Mouse (Mus musculus) lung, adult 2 months (tissue): ENCODE measurements around the gene Acoxl. TPM values are rescaled to one million over a fixed set of nuclear protein-coding genes. Genes with fewer than 3 reads are reported as not detected.

Source experiments
- DNase-seq: peaks from one replicate; pipeline ENCODE4 v3.0.0; 2022
- H3K4me1 ChIP-seq: fragments of 200-500 bp; 2 replicates; pipeline ENCODE4 v1.6.1; 2011; ENCODE audit warnings: low read length; ENCODE audit not compliant: control insufficient read depth, insufficient read depth
- H3K4me3 ChIP-seq: fragments of 200-500 bp; replicated peaks from 2 replicates; pipeline ENCODE3; 2011; ENCODE audit warnings: low read depth, mild to moderate bottlenecking, control low read depth, low read length; ENCODE audit errors: extremely low read depth
- CTCF ChIP-seq: fragments of 200-500 bp; IDR thresholded peaks from 2 replicates; pipeline ENCODE4 v1.5.1; 2011; ENCODE audit warnings: mild to moderate bottlenecking, low read length, control low read depth; ENCODE audit not compliant: insufficient read depth
- POLR2A ChIP-seq: fragments of 200-500 bp; IDR thresholded peaks from 2 replicates; pipeline ENCODE4 v1.6.1; 2011; ENCODE audit warnings: low read depth, mild to moderate bottlenecking, control low read depth, low read length, borderline replicate concordance; ENCODE audit errors: extremely low read depth
- WGBS: fragments of 180-500 bp; shearing (Covaris S2); methylation state at CpG from one replicate; pipeline ENCODE4 v1.1.7; 2018; 5-methylcytosine and 5-hydroxymethylcytosine counted together
- polyA plus RNA-seq: library from polyadenylated mRNA; depleted of rRNA; stranded (reverse); fragments of >200 nt; gene quantifications from 2 replicates; pipeline ENCODE4 v1.2.3, GENCODE M21; 2012

The Acoxl gene
- polyA plus RNA-seq, 1 experiment = 52.4 TPM

- DNase-seq = no peak
- no peak for TF ChIP-seq CTCF
- no peak for TF ChIP-seq POLR2A
- Histone ChIP-seq H3K4me3 (no peak overlapping the region), H3K4me1 (no peaks in the 10 kb centered on the region)
- WGBS = 82% methylated on average over 2 of the region's 2 CpGs
Measured at GRCm38 (mm10) chr2:128065576-128065975, 226.9 kb downstream of the Acoxl start.

DNA sequence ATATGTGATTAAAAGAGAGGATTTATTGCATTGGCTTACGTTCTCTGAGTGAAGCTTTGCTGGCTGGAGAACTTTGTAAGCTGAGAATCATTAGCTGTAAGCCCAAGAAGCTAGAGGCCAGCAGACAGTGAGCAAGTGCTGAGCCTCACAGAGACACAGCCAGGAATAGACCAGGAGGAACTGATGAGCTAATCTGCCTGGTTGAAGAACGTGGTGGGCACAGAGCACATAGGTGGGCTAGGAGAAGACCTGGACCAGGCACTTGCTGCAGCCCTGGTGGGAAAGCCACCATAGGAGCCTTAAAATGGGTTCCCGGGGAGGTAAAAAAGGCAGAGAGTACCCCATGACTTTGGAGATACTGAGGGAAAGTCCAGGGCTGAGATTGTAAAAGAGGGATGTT, 228.5 kb downstream of the Acoxl start:
- WGBS = 86% methylated on average over 3 of the region's 3 CpGs
- Histone ChIP-seq H3K4me3 (no peak overlapping the region), H3K4me1 (no peaks in the 10 kb centered on the region)
- no peak for TF ChIP-seq CTCF
- TF ChIP-seq POLR2A = no peak
- no peak for DNase-seq

GRCm38 (mm10) chr2:128067596-128067995, 228.9 kb downstream of the Acoxl start:
- WGBS = 89% methylated on average over 7 of the region's 7 CpGs
- no peak for DNase-seq
- TF ChIP-seq POLR2A = no peak
- no peak for TF ChIP-seq CTCF
- Histone ChIP-seq H3K4me1 (no peaks in the 10 kb centered on the region), H3K4me3 (no peak overlapping the region)

DNA sequence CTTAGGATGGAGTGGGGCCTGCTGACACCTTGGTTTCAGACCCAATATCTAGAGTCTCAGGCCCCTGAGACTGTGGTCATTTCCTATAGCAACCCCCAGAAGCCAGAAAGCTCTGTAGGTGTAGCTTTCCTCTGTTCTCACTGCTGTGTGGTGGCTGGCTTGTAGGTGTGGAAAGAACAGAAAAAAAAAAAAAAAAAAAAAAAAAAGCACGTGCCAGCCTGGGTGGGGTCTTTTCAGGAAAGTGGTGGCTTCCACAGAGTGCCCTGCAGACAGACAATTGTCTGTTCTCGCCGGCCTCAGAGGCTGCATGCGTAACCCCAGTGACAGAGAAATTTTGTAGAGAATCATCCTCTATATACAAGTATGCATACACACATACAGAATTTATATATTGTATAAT, 229.5 kb downstream of the Acoxl start:
- no peak for DNase-seq
- WGBS = 63% methylated on average over 4 of the region's 4 CpGs
- Histone ChIP-seq H3K4me3 (no peak overlapping the region), H3K4me1 (no peaks in the 10 kb centered on the region)
- TF ChIP-seq POLR2A (no peak), CTCF (no peak)

DNA sequence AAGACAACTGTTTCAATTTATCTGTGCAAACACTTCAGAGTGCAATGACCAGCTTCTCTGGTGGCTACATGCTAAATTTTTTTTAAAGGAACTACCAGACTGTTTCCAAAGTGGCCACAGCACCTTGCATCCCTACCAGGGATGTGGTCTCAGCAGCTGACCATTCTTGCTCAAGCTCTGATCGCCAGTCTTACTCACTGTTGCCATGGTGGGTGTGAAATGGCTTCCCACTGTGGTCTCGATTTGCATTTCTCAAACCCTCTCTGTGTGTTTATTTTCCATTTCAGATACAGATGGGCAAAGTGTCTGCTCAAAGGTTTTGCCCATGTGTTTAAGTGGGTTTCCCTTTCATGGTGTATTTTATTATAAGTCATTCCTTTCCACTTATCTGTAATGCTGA, 230.3 kb downstream of the Acoxl start:
- H3K4me3 ChIP-seq = no peak overlapping the region
- 54% methylated on average over 2 of the region's 2 CpGs for WGBS
- TF ChIP-seq POLR2A (no peak), CTCF (no peak)

DNA sequence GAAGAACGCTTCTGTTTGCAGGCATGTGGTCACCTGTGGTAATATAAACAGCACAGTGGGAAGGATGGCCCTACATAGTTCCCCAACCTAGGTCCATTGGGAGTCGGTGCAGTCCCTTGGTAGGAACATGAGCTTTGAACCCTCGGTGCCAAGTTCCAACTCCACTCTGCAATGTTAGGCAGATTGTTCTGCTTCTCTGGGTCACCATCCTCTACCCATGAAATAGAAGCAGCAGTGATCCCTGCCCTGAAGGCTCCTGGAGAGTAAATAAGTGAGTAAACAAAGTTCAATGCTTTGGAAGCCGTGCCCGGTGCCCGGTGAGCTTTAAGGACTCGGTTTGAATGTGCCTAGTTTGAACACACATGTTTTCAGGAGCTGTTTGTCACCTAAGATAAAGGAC, 233.1 kb downstream of the Acoxl start:
- no peak for DNase-seq
- 57% methylated on average over 7 of the region's 7 CpGs for WGBS

More for the DNA sequence above, 230.3 kb downstream of the Acoxl start:
- H3K4me1 ChIP-seq = no peaks in the 10 kb centered on the region
- DNase-seq = no peak

GRCm38 (mm10) chr2:128072944-128073343, 234.3 kb downstream of the Acoxl start:
- no peak overlapping the region for H3K4me3 ChIP-seq
- no peaks in the 10 kb centered on the region for H3K4me1 ChIP-seq
- 64% methylated on average over 5 of the region's 5 CpGs for WGBS
- TF ChIP-seq POLR2A (no peak), CTCF (no peak)
- DNase-seq = no peak

More for the DNA sequence above, 233.1 kb downstream of the Acoxl start:
- no peak overlapping the region for H3K4me3 ChIP-seq
- TF ChIP-seq CTCF (no peak), POLR2A (no peak)
- H3K4me1 ChIP-seq = no peaks in the 10 kb centered on the region

DNA sequence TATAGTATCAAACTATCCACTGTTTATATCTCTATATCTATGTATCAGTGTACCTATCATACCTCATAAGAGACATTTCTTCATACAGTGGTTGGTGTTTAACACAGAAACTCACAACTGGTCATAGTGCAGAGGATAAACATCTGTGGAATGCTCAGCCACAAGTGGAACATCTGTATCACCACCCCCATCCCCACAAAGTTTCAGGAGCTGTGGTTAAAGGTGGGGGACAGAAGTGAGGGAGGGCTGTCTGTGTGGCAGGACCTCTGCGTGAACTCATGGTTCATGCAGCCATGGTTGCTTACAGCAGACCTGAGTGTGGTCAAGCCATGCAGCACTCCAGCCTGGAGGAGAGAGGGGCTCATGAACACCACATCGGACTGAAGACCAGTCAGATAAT, 234.9 kb downstream of the Acoxl start:
- TF ChIP-seq CTCF (no peak), POLR2A (no peak)
- Histone ChIP-seq H3K4me3 (no peak overlapping the region), H3K4me1 (no peaks in the 10 kb centered on the region)
- WGBS = 88% methylated on average over 2 of the region's 2 CpGs
- no peak for DNase-seq

DNA sequence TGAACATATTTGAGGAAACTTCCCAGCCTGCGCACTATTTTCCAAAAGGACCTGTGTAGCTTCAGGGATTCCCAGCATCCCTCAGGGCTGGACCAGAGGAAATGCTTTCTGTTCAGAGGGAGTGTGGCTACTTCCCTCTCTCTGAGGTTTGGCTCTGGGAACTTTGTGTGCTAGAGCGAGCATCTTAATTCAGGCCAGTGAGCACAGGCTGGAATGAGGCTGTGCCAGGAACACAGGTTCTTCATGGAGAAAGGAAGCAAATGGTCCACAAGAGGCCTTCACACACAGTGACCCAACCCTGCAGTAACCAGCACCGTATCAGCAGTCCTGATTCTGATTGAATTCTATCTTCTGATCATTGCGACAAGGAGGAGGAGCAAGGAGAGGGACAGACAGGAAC, 238.3 kb downstream of the Acoxl start:
- 87% methylated on average over 4 of the region's 4 CpGs for WGBS

GRCm38 (mm10) chr2:128078859-128079258, 240.2 kb downstream of the Acoxl start:
- WGBS = 42% methylated on average over 5 of the region's 5 CpGs
- Histone ChIP-seq H3K4me1 (no peaks in the 10 kb centered on the region), H3K4me3 (no peak overlapping the region)
- no peak for DNase-seq
- no peak for TF ChIP-seq POLR2A
- peak; percentile 44; the same call in 1 of the 2 replicates for TF ChIP-seq CTCF

More for the DNA sequence above, 238.3 kb downstream of the Acoxl start:
- no peak overlapping the region for H3K4me3 ChIP-seq
- TF ChIP-seq POLR2A (no peak), CTCF (no peak)
- no peaks in the 10 kb centered on the region for H3K4me1 ChIP-seq
- no peak for DNase-seq
